Mouse (Mus musculus) lung, postnatal 0 days (tissue): Measurements from ENCODE around the gene Cdhr4. TPM values are rescaled to one million over a fixed set of nuclear protein-coding genes. Genes with fewer than 3 reads are reported as not detected.

Experiments
- ATAC-seq: fragments of 200-750 bp; cut with Nextera tagmentation; 2 replicates; pipeline ENCODE4 v1.8.0; 2017; ENCODE audit warnings: moderate library complexity
- DNase-seq: peaks from one replicate; pipeline ENCODE4 v3.0.0-alpha.2; 2016; ENCODE audit warnings: low spot score
- H3K27ac ChIP-seq: fragments of 300-500 bp; sonication (generic); 2 replicates; pipeline ENCODE4 v1.5.1; 2014; ENCODE audit warnings: antibody characterized with exemption, mild to moderate bottlenecking, low read length, mixed read lengths
- H3K27me3 ChIP-seq: fragments of 300-500 bp; sonication (generic); replicated peaks from 2 replicates; pipeline ENCODE4 v1.6.1; 2014; ENCODE audit warnings: low read length, mixed read lengths; ENCODE audit not compliant: insufficient read depth
- H3K36me3 ChIP-seq: fragments of 300-500 bp; sonication (generic); 2 replicates; pipeline ENCODE4 v1.6.1; 2014; ENCODE audit warnings: low read length, mixed read lengths; ENCODE audit not compliant: insufficient read depth
- H3K4me1 ChIP-seq: fragments of 300-500 bp; sonication (generic); 2 replicates; pipeline ENCODE4 v1.6.1; 2014; ENCODE audit warnings: antibody characterized with exemption, low read depth, low read length, mixed read lengths; ENCODE audit not compliant: insufficient read depth
- H3K4me2 ChIP-seq: fragments of 300-500 bp; sonication (generic); replicated peaks from 2 replicates; pipeline ENCODE4 v1.6.1; 2014; ENCODE audit warnings: low read depth, mild to moderate bottlenecking, low read length, moderate library complexity, mixed read lengths
- H3K4me3 ChIP-seq: fragments of 300-500 bp; sonication (generic); 2 replicates; pipeline ENCODE4 v1.5.1; 2014; ENCODE audit warnings: low read depth, low read length
- H3K9ac ChIP-seq: fragments of 300-500 bp; sonication (generic); replicated peaks from 2 replicates; pipeline ENCODE4 v1.6.1; 2014; ENCODE audit warnings: low read depth, mild to moderate bottlenecking
- H3K9me3 ChIP-seq: fragments of 300-500 bp; sonication (generic); 2 replicates; pipeline ENCODE4 v1.6.1; 2016; ENCODE audit warnings: low read length, mixed read lengths
- CTCF ChIP-seq: IDR thresholded peaks from 2 replicates; pipeline ENCODE4 v1.5.1; 2016; ENCODE audit warnings: antibody characterized with exemption, mild to moderate bottlenecking
- EP300 ChIP-seq: IDR thresholded peaks from 2 replicates; pipeline ENCODE4 v1.6.1; 2016; ENCODE audit warnings: antibody characterized with exemption, mild to moderate bottlenecking, control low read depth
- WGBS: fragments of 180-500 bp; shearing (Covaris S2); extraction: QIAGEN DNeasy Blood & Tissue Kit; methylation state at CpG from one replicate; pipeline ENCODE4 v1.1.7; 2014; 5-methylcytosine and 5-hydroxymethylcytosine counted together
- polyA plus RNA-seq: library from polyadenylated mRNA; unstranded; fragments of >200 nt; fragmentation: Nextera tagmentation; extraction: Ambion mirVana; gene quantifications from 2 replicates; pipeline ENCODE4 v1.2.1, GENCODE M21; 2015

Cdhr4 gene
- polyA plus RNA-seq, 1 experiment from 2014 or later, result 7.8 TPM

GRCm38 (mm10) chr9:108017127-108017526, 24.8 kb downstream of the Cdhr4 start:
- Histone ChIP-seq H3K27ac (no peak overlapping the region), H3K9ac (no peak overlapping the region), H3K4me2 (no peak overlapping the region), H3K4me3 (no peak overlapping the region), H3K9me3 (no peaks in the 10 kb centered on the region), H3K36me3 (no peaks in the 10 kb centered on the region), H3K4me1 (no peaks in the 10 kb centered on the region), H3K27me3 (no peaks in the 10 kb centered on the region)
- DNase-seq, result no peak
- ATAC-seq, result no peak
- TF ChIP-seq EP300 (no peak), CTCF (no peak)
- WGBS, result 86% methylated on average over 3 of the region's 3 CpGs

GRCm38 (mm10) chr9:108020741-108021140, 28.4 kb downstream of the Cdhr4 start:
- no peak for TF ChIP-seq CTCF
- TF ChIP-seq EP300, result no peak
- Histone ChIP-seq H3K9ac (no peak overlapping the region), H3K4me3 (no peak overlapping the region), H3K27ac (no peak overlapping the region), H3K4me2 (no peak overlapping the region), H3K9me3 (no peaks in the 10 kb centered on the region), H3K27me3 (no peaks in the 10 kb centered on the region), H3K36me3 (peaks cover 8% of the 10 kb centered on the region), H3K4me1 (no peaks in the 10 kb centered on the region)
- ATAC-seq, result no peak
- no peak for DNase-seq
- WGBS, result 91% methylated on average over 1 of the region's 1 CpGs

GRCm38 (mm10) chr9:108023216-108023615, 30.9 kb downstream of the Cdhr4 start:
- WGBS, result 81% methylated on average over 3 of the region's 3 CpGs

GRCm38 (mm10) chr9:108026584-108026983, 34.3 kb downstream of the Cdhr4 start:
- Histone ChIP-seq H3K4me1 (no peaks in the 10 kb centered on the region), H3K9ac (no peak overlapping the region), H3K9me3 (no peaks in the 10 kb centered on the region), H3K4me3 (no peak overlapping the region), H3K27ac (no peak overlapping the region), H3K4me2 (no peak overlapping the region), H3K27me3 (no peaks in the 10 kb centered on the region), H3K36me3 (peaks cover 17% of the 10 kb centered on the region)
- 83% methylated on average over 3 of the region's 3 CpGs for WGBS
- TF ChIP-seq EP300, result no peak
- TF ChIP-seq CTCF, result peak; percentile 41; the same call in 1 of the 2 replicates
- DNase-seq (peak; percentile 42), ATAC-seq (no peak)

More at GRCm38 (mm10) chr9:108023216-108023615, 30.9 kb downstream of the Cdhr4 start:
- Histone ChIP-seq H3K36me3 (peaks cover 15% of the 10 kb centered on the region), H3K4me1 (no peaks in the 10 kb centered on the region), H3K9me3 (no peaks in the 10 kb centered on the region), H3K4me2 (no peak overlapping the region), H3K27ac (no peak overlapping the region), H3K4me3 (no peak overlapping the region), H3K27me3 (no peaks in the 10 kb centered on the region), H3K9ac (no peak overlapping the region)
- TF ChIP-seq EP300 (no peak), CTCF (no peak)
- ATAC-seq (no peak), DNase-seq (no peak)

GRCm38 (mm10) chr9:108027867-108028266, 35.6 kb downstream of the Cdhr4 start:
- H3K9ac ChIP-seq, result no peak overlapping the region
- no peaks in the 10 kb centered on the region for H3K4me1 ChIP-seq
- no peaks in the 10 kb centered on the region for H3K27me3 ChIP-seq
- no peak overlapping the region for H3K4me3 ChIP-seq
- peaks cover 17% of the 10 kb centered on the region for H3K36me3 ChIP-seq
- no peak overlapping the region for H3K4me2 ChIP-seq
- TF ChIP-seq CTCF (peak; percentile 29; the same call in 1 of the 2 replicates), EP300 (no peak)
- WGBS, result 96% methylated on average over 3 of the region's 3 CpGs
- no peak for DNase-seq
- H3K9me3 ChIP-seq, result no peaks in the 10 kb centered on the region
- H3K27ac ChIP-seq, result no peak overlapping the region
- ATAC-seq, result no peak

GRCm38 (mm10) chr9:108032126-108032525, 39.8 kb downstream of the Cdhr4 start:
- Histone ChIP-seq H3K4me3 (no peak overlapping the region), H3K27ac (no peak overlapping the region), H3K4me1 (no peaks in the 10 kb centered on the region), H3K9me3 (no peaks in the 10 kb centered on the region), H3K9ac (no peak overlapping the region), H3K4me2 (no peak overlapping the region), H3K36me3 (peaks cover 10% of the 10 kb centered on the region), H3K27me3 (no peaks in the 10 kb centered on the region)
- ATAC-seq (no peak), DNase-seq (no peak)
- 93% methylated on average over 5 of the region's 5 CpGs for WGBS
- TF ChIP-seq CTCF (no peak), EP300 (no peak)
